Mouse (Mus musculus): Measurements from ENCODE around the gene Filip1l. TPM values are rescaled to one million over a fixed set of nuclear protein-coding genes. Genes with fewer than 3 reads are reported as not detected.

Filip1l gene
- total RNA-seq, 4 experiments from 2014 or later: 2.5 to 3.6 (median 3.4) TPM

DNA sequence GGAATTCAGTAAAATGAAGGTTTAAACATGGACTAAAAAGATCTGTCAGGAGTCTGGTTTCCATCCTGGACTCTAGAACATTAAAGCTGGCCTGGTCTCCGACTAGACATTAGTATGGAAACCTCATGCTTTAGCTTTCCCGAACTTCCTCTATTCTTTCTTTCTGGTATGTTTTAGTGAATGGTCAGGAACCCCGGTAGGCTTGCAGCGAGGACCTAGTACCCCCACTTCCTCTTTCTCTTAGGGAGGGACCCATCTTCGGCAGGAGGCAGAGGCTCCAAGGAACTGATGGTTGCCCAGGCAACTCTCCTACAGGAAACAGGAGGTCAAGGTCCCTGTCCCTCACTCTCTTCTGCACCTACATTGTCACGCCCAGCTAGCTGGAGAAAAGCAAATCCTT, 43.4 kb downstream of the Filip1l start:
- no peak for DNase-seq (ENCODE audit: low spot score in 2 of 2)

DNA sequence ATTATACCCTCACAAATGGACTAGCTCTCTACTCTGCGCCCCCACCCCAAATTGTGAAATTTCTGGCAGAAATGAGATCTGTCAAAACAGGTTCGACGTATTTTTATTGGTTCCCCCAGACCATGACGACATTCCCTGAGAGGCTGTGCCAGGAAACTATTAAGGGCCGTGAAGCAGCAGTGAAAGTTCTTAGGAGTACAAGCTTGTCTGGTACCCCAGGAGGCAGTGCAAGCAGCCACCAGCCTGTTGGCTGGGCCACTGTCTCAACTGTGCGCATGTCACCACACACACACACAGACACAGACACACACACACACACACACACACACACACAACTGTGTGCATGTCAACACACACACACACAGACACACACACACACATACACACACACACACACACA, 45.0 kb downstream of the Filip1l start:
- no peak for DNase-seq (ENCODE audit: low spot score in 2 of 2)

DNA sequence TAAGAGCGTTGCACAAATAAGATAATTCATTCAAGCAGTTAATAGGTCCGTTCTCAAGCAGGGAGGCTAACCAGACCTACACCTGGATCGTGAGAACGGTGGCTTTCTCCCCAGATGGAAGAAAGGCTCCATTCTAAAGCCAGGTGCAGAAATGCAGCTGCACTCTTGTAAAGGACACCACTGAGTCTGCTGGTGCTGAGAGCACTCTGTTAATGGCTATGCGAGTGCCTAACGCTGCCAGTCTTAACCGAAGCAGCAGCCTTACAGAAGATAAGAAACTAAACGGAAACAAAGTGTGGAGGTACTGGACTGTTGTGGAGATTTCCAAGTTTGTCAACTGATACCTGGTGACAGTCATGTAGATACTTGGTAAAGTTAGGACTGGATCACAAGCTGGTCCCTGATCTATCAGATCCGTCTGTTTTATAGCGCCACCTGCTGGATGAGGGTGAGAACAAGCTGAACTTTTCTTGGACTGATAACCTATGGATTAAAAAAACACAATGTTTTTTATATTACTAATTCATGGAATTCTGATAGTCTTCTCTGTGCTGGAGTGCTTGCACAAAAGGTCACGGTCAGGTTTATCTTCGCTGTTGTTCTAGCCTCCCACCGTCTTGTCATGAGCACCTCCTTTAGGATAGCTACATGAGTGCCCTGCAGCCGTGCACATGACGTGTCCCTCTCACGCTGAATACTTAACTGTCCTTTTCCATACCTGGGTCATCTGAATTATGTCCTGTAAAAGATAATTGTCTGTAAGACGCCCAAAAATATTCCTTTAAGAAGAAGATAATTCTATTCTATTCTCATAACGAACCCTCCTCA, 45.7 kb downstream of the Filip1l start:
- DNase-seq (ENCODE audit: low spot score in 2 of 2): peak; percentile 30 to 50

DNA sequence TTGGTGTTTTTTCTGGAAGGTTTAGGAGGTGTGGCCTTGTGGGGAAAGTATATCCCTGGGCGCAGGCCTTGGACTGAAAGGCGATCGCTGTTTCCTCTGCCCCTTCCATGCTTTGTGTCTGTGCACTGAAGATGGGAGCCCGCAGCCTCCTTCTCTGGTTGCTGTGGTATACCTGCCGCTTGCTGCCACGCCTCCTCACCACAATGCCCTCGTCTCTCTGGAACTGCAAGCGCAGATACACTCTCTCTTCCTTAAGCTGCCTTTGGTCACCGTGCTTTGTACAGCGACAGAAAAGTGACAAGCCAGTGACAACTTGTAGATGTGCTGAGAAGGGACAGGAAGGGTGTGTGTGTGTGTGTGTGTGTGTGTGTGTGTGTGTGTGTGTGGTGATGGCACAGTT, 46.7 kb downstream of the Filip1l start:
- no peak for DNase-seq (ENCODE audit: low spot score in 2 of 2)

DNA sequence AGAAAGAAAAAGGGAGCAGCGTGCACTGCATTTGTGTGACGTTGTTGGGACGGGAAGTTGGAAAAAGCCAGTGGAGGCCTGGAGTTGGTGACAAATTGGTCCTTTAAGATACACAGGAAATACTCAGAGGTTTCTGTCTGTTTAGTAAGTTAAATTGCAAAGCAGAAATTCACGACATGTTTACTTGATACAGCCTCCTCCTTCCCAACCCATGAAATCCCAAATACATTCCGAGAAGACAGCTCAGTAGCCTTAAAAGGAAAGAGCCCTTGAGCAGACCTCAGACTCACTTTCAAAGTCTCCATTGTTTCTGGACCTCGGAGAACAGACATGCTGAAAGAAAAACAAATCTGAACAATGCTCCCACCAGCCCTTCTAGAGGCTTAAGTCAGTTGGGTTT, 48.8 kb downstream of the Filip1l start:
- no peak for DNase-seq (ENCODE audit: low spot score in 2 of 2)

DNA sequence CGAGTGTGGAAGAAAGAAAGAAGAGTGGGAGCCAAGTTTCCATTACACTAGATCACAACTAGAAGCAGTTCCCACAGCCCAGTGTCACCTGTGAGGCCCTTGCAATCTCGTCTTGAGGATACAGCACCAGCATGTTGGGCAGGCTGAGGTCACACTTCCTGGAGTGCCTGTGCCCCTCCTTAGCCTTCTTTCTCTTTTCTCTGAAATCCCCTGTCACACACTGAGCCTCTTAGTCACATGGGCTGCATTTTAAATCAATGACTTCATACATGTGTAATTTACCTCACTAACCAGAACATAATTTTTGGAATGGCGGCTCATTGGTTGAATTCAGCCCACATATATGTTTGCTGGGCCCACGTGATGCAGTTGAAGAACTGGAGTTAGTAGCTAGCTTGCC, 50.0 kb downstream of the Filip1l start:
- no peak for DNase-seq (ENCODE audit: low spot score in 2 of 2)

DNA sequence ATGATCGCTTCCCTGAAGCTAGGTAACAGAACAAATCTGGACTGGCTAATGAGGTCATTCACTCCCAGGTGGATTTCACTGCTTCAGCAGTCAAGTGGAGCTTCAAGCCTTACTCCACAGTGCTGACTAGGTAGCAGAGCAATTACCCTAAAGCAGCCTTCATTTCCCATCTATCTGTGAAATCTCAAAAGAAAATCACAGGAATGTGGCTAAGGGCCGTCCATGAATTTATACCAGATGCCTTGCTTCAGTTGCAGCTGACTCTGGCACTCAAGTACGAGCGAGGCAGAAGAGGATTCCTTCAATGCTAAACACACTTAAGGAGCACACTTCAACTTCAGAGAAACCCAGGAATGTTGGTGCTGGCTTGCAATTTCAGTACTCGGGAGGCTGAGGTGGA, 50.9 kb downstream of the Filip1l start:
- DNase-seq (ENCODE audit: low spot score in 2 of 2): no peak

DNA sequence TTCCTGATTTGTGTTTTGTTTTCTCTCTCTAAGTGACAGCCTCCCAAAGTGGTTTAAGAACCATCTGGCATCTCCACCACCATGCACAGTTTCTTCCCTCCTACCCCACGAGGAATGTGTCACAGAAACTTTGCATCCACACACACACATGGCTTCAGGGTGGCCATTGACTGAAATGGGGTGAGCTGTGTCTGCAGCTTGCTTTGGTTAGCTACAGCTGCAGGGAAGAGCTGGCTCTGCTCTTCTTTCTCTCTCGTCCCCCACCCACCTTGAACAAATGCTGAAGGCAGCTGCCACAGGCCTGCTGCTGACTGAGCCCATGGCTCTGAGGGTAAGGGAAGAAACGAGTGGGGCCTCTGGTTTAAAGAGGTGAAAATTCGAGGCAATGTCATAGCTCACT, 59.9 kb downstream of the Filip1l start:
- peak in 1 of 2 experiments; percentile 37 for DNase-seq (ENCODE audit: low spot score in 2 of 2)

DNA sequence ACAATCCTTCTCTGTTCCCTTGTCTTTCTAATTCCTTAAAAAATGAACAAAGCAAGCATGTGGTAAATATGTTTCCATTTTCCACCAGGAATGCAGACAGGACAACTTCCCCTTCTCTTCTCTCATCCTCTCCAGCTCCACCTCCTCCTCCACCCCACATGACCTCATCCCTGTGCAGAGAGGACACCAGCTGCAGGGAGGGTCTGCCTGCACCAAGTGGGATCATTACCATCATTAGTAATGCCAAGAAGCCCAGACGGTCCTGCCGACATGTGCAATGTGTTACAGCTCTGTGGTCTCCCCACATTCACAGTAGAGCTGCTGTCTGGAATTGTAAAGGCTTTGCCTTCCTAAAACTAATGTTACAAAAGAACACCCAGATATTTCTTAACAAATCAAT, 63.2 kb downstream of the Filip1l start:
- no peak for DNase-seq (ENCODE audit: low spot score in 2 of 2)

DNA sequence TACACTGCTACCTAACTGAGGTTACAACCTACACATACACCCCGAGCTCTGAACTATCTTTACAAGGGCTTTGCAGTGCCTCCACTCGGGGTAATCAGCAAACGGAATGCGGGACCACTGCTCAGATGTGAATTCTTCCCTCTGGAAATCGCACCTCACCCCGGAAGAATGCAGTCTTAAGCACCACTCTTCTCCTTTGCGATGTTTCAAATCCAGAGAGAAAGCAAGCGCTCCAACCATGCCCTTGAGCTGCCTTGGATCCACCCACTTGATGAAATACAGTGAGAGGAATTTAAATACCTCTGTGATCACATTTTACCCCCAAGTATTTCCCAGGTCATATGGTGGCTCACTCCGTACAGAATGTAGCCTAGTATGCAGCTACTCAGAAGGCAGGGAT, 64.1 kb downstream of the Filip1l start:
- no peak for DNase-seq (ENCODE audit: low spot score in 2 of 2)

DNA sequence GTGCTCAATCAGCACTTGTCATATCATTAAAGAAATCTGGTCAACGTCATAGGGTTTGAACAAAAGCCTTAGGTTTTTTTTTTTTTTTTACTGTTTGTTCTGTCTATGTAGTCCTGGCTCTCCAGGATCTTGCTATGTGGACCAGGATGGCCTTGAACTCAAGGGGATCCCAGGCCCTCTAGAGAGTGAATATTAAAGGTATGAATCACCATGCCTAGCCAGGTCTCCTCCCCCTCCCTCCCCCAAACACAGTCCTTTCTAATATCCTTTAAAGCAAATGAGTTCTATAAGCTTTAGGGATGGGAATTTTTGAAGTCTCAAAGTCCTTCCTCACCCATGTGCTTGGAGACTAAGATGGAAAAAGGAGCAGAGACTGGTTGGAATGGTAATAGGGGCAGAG, 65.1 kb downstream of the Filip1l start:
- no peak for DNase-seq (ENCODE audit: low spot score in 2 of 2)

DNA sequence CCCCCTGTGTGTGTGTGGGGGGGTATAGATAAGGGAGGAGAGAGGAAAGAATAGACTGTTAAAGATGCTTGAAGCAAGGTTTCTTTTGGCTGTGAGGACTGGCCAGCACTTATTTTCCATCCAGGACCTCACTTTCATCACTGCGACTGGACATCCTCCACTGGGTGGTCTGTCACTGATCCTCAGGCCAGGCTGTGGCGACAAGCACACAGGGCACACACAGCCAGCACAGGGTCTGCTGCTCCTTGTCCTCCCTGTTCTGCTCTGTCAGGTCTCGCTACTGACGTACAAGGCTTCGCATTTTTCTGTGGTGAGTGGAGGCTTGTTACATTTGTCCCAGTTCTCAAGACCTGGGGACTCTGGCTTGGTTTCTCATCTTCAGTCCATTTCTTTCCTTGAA, 66.4 kb downstream of the Filip1l start:
- no peak for DNase-seq (ENCODE audit: low spot score in 2 of 2)

DNA sequence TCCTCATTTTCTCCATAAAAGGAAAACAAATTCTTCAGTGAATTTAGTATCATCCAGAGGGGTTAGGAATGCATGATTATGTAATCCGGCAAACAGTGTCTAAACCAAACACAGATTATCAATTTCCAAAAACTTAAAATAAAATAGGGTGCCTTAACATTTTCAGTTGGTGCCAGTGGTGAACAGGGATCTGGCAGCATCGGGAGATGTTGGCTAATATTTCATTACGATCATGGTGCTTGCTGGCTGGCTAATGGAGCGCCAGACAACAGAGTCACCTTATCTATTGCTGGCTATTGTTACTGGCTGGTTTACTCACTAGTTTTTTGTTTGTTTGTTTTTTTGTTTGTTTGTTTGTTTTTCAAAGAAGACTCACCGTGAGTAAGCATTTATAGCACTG, 67.0 kb downstream of the Filip1l start:
- no peak for DNase-seq (ENCODE audit: low spot score in 2 of 2)

DNA sequence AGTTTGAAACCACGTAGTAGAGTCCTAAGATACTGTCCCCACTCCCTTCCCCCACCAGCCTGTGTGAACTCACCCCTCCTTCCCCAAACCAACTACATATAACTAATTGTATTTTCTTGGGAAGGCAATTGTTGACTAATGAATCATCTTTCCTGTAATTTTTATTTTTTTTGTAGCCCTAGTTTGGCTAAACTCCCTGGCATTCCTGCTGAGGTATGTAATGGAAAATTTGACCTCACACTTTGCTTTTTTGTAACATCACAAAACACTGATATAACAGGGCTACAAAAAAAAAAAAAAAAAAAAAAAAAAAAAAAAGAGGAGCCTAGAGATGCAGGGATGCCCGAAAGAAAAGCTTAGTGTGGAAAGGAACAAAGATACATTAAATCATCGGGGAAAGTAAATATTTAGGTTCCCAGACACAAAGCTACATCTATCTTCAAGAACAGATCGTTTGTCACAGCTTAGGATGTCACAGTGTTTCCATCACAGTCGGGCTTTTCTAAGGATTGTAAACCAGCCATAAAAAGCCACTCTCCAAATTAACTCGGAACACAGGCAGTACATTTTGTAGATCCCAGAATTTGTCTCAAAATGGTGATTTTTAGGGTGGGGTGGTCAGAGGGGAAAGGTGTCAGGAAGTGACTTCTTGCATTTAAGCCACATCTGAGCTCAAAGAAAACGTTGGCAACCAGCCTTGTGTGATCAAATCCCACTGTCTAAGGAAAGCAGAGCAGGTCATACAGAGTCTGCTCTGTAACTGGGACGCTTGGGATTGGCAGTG, 68.1 kb downstream of the Filip1l start:
- DNase-seq (ENCODE audit: low spot score in 2 of 2): no peak

DNA sequence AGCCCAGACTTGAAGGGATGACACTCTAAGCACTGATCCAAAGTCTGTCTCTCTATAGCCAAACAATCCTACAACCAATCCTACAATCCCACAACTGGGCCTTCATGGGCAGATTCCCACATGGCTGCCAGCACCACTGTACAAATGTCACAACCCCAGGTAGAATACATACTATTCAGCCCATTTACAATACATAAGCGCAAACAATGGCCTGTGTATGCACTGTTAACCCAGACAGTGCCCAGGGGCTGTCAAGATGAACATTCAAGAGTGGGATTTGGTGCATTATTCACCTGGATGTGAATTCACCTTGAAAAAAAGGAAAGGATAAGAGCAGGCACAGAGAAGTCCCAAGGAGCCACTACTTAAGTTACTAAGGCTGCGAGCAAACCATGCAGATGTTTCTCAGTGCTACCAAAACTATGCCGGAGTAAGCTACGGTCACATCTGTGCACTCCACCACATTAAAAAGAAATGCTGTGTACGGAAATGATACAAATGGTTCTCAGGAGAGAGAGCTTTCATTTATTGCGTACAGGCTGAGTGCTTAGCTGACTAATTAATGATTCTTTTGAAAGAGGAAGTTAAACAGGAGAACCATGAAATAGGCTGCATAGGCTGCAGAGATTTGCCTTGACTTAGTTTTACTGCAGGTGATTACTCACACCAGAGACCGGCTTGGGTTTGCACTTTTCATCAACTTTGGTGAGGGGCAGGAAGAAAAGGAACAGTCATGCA, 69.0 kb downstream of the Filip1l start:
- no peak for DNase-seq (ENCODE audit: low spot score in 2 of 2)

DNA sequence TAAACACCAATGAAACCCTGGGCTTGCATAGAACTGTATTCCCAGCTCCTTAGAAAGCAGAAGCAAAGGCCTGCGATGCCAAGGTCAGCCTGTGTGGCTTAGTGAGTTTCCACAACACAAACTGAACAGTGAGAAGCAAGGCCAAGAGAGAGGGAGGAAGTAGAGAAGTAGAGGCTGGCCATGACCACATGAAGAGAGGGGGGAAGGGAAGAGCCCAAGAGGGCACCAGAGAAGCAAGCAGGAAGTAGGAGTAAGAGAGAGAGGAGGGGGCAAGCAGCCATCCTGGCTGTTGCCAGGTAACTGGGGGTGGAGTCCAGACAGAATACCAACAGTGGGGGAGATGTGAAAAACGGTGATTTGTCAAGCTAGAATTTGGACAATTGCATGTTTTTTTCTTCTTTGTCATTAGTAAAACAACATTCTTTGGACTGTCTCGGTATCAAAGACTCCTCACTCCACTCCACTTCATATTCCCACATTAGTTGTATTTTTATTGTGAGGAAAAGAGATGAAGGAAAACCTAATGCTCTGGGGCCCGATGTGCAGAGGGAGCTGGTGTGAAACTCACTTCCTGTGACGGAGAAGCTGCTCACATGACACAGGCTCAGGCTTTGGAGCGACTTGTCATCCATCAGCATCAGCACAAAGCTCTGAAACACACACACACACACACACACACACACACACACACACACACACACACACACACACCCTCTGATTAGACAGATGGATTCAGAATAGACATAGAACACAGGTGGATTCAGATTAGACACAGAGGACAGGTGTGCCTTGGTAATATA, 70.3 kb downstream of the Filip1l start:
- no peak for DNase-seq (ENCODE audit: low spot score in 2 of 2)

DNA sequence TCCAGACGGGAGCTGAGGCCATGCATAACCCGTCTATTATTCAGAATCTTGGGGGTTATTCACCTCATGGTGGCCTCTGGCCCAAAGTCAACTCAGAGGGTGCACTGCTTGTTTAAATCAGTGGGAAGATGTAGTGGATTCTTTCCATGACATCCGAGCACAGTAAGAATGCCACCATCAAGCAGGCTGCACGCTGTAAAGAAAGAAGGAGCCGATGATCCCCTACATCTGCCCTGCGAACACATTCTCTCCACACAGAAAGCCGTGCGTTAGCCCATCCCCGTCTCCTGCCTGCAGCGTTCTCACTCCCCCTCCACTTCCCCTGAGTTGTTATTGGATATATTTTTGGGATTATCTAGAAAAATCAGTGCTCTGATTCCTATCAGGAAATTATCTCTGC, 73.8 kb downstream of the Filip1l start:
- DNase-seq (ENCODE audit: low spot score in 2 of 2): no peak

DNA sequence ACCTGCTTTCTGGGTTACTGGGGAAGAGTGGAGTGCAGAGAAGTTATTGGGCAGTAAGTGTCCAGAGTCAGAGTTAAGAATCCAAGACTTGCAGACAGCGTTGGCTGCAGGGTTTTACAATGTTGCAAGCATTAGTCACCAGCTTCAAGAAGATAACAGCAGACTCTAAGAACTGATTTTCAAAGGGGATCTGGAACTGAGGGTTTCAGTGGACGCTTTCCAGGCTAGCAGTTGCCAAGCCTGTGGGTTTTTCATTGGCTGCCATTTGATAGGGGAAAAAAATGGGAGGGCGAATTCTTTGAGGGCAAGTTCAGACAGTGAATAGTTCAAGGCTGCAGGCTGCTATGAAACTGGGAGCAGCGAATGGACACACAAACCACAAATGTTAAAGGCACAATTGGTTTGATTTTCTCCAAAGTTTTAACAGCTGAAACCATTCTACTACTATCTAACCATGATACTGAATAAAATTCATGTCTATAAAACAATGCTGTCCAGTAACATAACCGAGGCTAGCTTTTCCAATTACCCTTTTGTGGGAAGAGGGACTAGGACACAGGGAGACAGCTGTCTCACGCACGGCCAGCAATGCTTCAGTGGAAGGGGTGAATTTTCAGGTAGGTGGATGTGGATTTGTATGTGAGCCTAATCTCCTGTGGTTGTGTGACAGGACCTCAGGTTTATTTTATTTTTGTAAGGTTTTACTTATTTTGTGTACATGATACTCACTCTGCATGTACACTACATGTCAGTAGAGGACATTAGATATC, 74.8 kb downstream of the Filip1l start:
- no peak for DNase-seq (ENCODE audit: low spot score in 2 of 2)

DNA sequence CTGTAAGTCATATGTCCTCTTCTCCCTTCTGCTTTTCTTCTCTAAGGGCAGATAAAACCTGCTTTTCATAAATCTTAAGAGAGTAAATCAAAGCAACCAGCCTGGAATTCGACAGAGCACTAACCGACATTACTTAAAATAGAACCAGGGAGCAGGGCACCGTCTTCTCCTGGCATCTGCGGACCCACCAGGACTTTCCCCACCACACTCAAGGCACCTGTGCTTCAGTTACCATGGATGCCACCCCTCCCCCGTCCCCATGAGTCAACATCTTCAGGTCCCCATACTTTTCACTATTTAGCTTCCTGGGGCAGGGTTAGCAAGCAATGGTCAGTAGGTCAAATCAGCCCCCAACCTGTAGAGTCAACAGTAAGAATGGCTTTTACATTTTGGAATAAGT, 76.1 kb downstream of the Filip1l start:
- DNase-seq (ENCODE audit: low spot score in 2 of 2): no peak

DNA sequence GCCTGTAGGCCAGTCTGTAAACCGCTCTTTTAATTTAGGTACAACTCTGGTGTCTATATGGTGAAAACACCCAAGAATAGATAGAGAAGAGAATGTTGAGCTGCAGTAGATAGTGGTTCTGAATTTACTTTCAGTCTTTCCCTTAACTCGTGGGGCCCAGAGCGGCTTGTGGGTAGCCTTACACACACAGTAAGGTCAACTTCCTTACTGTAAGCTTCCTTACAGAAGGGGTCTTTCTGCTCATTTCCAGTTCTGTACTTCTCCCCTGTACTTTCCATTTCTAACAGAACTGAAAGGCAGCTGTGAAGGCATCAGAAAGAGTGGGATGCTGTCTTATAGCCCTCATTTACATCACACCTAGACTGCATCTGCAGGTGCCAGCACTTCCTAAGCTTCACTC, 78.4 kb downstream of the Filip1l start:
- DNase-seq (ENCODE audit: low spot score in 2 of 2): no peak

DNA sequence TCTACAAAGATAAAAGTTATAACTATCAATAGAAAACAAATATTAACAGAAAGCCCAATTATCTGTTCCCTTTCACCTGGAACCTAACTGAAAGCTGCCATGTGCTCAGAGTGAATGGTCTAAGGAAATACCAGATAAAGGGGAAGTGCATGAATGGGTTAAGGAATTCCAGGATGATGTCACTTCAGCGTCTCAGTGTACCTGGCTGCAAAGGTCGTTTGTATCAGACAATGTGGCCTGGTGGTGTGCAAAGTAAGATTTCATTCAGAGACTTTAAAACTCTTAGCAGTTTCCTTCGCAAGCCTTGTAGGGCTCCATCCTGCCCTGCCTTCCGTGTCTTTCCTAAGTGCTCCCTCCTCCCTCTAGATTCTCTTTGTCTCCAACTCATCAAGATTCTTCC, 80.3 kb downstream of the Filip1l start:
- no peak for DNase-seq (ENCODE audit: low spot score in 2 of 2)

All from left cerebral cortex, adult 8-10 months (tissue).